Mouse (Mus musculus) monocyte, adult 2 months (primary cell): ENCODE measurements around the gene Rrnad1.

Experiments used
- DNase-seq, 2 experiments: peaks; one replicate each; pipeline ENCODE4 v3.0.0; 2022; ENCODE audit warnings: low spot score in 2 of 2, low read depth in 1 of 2

The Rrnad1 gene

DNA sequence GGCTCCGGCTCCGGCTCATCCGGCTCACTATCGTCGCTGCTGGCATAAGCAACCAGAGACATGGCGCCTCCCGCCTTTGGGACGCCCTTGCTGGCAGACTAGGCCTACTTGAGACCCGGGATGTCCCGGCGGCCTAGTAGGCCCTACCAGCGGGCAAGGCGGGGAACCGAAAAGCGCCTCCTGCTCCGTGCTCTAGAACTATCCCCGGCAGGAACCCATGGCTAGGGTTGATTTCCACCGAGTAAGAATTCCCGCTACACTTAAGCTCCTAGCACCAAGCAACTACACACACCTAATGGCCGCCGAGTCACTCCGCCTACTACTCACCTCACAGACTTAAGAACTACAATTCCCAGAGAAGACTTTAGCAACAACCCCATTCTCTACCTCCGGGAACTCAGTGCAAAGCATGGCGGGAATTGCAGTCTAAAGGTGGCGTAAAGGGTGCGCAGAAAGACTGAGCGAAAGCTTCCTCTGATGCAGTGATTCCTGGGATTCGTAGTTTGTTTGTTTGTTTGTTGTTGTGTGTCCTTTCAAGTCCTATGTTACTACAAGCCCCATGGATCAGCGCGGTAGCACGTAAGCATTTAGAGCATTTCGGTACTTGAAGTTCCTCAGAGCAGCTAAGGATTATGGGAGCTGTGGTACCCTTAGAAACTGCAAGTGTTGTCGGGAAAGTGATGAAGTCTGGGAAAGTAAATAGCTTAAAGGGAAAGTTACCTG lies 45.1 kb downstream of the Rrnad1 start, which contains the start of gene Prcc:
Gene Prcc (minus strand): TSS at position 328 of the 723 bp plus-strand sequence.
- peak; percentile 84 to 89 for DNase-seq

DNA sequence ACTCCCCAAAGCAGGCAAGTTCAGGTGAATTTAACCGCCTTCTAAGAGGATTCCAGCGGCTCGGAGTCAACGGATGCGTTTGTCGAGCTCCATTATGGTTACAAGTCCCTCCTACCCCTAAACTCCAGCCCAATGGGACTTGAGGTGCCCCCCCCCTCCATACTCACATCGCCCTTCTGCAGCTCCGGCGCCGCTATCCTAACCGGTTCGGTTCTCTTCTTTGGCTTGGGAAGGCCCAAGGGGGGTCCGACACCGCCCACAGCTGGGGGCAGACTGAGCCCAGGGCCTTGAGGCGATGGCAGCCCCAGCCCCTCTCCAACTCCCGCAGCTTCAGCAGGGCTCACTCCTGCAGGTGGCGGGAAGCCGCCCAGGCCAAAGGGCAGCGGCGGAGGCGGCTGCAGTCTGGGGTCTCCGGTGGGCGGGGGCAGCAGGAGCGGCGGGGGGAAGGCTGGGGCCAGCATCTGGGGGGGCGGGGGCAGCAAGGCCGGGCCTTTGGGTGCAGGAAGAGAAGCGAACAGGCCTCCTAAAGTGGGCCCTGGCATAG lies 45.7 kb downstream of the Rrnad1 start:
- no peak for DNase-seq

DNA sequence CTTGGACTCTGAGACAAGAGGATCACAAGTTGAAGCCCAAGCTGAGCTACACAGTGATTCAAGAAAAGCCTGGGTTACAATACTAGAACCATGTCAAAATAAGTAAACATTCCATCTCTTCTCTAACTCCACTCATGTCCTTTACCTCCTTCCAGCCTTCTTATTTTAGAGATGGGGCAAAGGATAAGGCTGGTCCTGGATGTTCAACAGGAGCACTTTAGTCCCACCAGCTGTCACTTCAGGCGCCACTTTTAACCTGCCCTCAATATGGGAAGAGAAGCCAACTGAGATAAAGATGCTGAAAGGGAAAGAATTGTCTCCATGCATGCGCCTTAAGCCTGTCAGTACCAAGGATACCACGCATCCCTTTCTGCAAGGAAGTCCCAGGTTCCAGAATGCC lies 46.2 kb downstream of the Rrnad1 start:
- DNase-seq = no peak

DNA sequence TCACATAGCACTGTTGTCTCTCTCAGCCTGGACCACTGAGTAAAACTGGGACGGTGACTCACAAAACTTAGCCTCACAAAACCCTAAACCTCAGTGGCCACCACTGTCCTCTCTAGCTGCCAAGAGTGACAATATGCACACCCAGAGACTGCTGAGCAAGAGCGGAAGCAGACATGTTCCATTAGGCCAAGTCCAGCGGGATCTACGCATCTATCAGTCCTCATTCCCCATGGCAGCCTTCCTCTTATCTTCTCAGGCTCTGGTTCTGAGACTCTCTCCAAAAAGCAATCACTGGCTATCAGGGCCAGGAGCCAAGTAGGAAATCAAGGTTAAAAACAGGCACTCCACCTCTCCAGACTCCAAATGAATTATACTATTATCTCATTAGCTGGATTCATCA lies 52.8 kb downstream of the Rrnad1 start:
- DNase-seq = no peak
